Mouse (Mus musculus): ENCODE results near the gene Havcr2.
"Not testable (repeated sequence)": the region's sequence is repeated elsewhere in the genome, so short reads cannot be mapped to it uniquely, and the experiment has no call there.

Gene Havcr2

DNA sequence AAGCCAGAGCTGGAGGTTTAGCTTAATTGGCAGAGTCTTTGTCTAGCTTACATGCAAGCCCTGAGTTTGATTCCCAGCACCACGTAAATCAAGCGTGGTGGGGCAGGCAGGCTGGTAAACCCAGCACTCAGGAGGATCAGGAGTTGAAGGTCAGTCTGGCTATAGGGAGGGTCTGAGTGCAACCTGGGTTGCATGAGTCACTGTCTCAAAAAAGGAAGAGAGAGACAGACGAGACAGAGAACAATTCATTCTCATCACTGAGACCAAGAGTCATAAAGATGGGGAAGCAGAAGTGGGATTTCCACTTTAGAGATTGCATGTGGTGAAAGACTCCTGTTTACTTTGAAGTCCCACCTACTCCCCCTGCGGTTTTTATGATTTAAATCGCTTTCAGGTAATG, 6.6 kb downstream of the Havcr2 start:
- peak; percentile 18 for DNase-seq (ENCODE audit: low spot score)

DNA sequence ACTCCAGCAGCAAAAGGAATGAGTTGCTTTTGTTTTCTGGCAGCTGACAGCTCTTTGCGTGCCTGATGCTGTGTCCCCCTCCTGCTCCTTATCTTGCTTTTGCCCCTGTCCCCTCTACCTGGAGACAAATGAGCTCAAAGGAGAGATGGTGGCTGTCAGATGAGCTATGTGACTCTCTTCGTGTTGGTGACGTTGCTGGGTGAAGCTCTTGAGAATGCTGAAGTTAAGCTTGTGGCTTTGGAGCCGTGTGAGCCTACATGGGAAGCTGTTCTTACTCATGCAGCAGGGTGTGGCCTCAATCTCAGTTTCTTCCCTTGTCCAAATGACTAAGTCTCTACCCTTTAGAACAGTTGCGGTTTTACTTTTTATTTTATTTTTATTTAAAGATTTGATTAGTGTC, 7.2 kb downstream of the Havcr2 start:
- DNase-seq (ENCODE audit: low spot score) = peak; percentile 5

DNA sequence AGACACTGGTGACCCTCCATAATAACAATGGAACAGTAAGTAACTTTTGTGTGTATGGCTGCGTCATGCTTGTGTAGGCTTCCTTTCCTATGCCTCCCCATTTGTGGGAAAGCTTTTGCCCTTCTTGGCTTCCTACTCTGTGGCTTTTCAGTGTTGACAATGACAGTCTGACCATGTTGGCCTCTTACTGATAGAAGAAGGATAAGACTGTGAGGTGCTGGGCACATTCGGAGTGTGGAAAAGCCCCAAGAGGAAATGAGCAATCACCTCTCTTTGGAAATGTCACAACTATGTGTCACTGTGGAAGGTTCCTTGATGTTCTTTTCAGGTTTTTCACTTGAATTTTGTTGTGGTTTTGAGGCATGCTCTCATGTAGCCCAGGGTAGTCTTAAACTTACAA, 12.1 kb downstream of the Havcr2 start:
- no peak for DNase-seq (ENCODE audit: low spot score)

DNA sequence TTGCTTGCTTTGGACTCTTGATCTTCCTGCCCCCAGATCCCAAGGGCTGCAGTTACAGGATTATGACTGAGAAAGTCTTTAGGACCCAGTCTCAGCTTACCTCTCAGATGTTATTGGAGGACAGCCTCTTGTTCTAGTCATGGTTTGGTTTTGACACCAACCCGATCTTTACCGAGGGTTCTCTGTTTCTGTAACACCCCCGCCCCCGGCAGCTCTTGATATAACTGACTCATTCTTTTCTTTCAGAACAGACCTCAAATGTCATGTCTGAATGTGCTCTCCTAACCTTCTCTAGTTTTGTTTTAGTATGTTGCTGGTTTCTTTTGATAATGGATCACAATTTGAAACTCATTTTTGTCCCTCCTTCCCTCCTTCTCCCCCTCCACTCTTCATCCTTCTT, 19.5 kb downstream of the Havcr2 start:
- no peak for DNase-seq (ENCODE audit: low spot score)

DNA sequence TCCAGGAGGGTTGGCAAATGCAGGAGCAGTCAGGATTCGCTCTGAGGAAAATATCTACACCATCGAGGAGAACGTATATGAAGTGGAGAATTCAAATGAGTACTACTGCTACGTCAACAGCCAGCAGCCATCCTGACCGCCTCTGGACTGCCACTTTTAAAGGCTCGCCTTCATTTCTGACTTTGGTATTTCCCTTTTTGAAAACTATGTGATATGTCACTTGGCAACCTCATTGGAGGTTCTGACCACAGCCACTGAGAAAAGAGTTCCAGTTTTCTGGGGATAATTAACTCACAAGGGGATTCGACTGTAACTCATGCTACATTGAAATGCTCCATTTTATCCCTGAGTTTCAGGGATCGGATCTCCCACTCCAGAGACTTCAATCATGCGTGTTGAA, 24.6 kb downstream of the Havcr2 start:
- no peak for DNase-seq (ENCODE audit: low spot score)

DNA sequence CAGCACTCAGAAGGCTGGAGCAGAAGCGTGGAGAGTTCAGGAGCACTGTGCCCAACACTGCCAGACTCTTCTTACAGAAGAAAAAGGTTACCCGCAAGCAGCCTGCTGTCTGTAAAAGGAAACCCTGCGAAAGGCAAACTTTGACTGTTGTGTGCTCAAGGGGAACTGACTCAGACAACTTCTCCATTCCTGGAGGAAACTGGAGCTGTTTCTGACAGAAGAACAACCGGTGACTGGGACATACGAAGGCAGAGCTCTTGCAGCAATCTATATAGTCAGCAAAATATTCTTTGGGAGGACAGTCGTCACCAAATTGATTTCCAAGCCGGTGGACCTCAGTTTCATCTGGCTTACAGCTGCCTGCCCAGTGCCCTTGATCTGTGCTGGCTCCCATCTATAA, 25.8 kb downstream of the Havcr2 start:
- peak; percentile 41 for DNase-seq (ENCODE audit: low spot score)

DNA sequence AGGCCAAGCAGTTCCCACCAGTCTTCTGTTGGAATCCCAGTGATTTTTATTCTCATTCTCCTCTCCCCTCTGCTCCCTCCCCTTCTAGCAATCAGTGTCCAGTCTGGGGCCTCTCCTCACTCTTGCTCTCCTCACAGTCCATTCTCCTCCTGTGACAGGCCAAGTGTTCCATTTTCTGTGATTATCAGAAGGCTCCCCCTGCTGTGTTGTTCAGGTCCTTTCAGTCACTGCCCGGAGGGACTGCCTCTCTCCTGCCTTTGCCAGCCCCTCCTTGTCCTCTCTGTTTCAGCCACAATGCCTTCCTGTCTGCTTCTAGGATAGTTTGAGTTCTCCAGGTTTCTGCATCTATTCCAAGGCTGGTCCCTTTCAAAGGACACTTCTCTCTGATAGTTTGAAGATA, 33.5 kb downstream of the Havcr2 start:
- no peak for DNase-seq (ENCODE audit: low spot score)

DNA sequence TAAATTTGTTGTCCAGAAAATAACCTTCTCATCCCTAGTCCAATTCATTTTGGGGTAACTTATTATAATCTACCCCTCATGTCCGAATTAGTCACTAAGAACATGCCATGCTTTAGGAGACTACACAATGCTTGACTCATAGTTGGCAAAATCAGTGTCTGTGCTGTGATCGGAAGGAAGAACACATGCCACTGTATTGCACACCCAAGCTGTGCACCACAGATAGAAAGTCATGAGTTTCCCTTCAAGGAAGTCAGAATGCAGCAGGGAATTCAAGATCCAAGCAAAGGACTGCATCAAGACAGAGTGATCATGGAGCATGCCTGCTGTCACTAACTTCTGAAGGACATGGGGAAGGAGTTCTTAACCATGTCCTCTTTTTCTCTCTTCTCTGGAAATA, 33.9 kb downstream of the Havcr2 start:
- no peak for DNase-seq (ENCODE audit: low spot score)

DNA sequence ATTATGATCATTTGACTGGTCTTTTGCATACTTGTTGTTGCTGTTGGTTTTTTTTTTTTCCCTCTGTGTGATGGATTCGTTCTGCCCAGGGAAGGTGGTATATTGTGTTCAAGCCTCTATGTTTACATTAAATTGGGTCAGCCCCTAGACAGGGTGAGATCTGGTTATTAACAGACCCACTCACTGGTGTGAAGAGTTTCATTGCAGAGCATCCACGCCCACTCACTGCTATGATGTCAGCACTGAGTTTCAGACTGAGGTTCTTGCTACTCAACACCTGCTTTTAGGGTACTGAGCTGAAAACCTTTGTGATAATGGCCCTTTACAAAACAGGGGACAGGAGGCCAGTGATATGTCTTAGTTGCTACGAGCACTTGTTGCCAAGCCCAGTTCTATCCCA, 52.4 kb downstream of the Havcr2 start:
- DNase-seq (ENCODE audit: low spot score) = no peak

DNA sequence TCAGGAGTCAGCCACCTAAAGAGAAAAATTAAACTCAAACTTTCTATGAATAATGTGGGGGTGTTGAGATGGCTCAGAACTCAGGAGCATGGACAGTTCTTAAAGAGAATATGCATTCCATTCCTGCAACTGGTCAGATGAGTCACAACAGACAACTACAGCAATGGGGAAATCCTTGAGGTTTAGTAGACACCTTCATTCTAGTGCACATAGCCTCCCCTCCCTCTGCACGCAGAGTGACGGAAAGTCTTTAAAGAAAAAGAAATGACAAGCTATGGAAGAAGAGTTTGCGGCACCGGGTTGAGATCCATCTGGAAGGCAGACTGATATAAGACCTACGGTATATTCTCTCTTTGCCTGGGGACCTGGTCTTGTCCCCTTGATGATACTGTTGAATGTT, 55.2 kb downstream of the Havcr2 start:
- DNase-seq (ENCODE audit: low spot score) = no peak

DNA sequence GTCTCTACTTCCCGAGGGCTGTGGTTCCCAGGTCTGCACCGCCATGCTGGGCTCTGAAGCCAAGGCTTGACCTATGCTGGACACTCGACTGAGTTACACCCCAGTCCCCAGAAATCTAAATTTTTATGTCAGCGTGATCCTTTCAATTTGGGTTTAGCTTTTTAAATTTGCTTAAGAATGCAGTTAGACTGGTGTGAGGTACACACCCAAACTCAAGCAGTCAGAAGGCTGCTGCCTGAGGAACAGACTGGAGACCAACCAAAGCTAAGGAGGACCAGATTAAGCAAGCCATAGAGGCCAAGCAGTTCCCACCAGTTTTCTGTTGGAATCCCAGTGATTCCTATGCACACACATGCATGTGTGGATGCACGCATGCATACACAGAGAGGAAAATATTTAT, 66.6 kb downstream of the Havcr2 start:
- not testable (repeated sequence) for DNase-seq (ENCODE audit: low spot score)

DNA sequence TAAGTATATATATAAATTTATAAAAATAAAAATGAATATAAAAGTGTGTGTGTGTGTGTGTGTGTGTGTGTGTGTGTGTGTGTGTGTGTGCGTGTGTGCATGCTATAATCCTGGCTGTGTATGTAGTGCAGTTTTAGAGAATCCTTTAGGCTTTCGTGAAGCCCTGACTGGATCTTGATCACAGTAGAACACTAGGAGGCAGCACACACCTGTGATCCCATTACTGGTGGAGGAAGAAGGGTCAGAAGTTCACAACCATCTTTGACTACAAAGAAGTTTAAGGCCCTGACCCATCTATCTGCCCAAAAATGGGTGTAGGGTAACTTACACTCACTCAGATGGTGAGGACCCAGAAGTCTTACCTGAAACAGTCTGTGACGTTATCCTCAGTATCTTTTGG, 68.0 kb downstream of the Havcr2 start:
- peak; percentile 7 for DNase-seq (ENCODE audit: low spot score)

DNA sequence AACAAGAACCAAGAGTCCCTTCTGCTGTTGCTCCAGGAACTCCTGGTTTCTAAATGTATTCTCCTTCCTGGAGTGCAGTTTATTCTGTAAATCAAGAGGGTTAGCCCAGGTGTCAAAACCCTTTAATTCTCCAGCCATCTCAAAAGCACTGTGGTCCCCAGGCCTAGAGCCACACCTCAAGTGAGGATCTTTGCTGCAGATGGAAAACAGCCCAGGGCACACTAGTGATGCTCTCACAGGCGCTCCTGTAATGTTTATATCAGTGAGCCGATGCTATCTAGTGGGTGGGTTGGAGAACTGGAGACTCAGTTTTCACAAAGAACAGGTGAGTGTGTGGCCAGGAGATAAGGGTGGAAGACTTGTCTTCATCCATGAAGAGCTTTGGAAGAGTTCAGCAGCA, 69.2 kb downstream of the Havcr2 start, which contains the start of gene Gm12169:
TSS of gene Gm12169 (plus strand) at position 301 of the 400 bp plus-strand sequence.
- DNase-seq (ENCODE audit: low spot score) = no peak

DNA sequence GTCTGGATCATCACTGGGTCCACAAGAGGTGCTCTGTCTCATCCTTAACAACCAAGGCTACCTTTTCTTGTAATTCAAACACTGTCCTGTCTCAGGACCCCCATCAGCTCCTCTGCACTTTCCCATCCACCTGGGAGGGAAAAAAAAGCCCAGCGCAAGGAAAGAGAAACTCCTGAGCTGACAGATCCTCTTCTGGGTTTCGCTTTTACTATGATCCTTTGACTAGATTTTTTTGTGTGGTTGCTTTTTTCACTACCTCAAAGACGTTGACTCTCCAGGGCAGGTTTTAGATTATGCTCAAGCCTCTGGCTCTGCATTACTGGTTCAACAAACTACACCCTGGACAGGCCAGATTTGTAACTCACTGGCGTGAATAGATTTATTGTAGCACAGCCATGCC, 75.4 kb downstream of the Havcr2 start:
- DNase-seq (ENCODE audit: low spot score) = no peak

Measured in lung, postnatal 25 days (tissue).